In genomic region chr3:75556695-75557291, GRCm38 (mm10) we compare ENCODE assay signal across 8 mouse cellular contexts. TPM values are rescaled to one million over a fixed set of nuclear protein-coding genes. Genes with fewer than 3 reads are reported as not detected.
DNase-seq lines count a peak whose midpoint lies in the region; ATAC-seq lines count a peak whose summit lies in the region.

Gene Pdcd10 (minus strand): TSS chr3:75556856.

- peak; percentile 82 for ATAC-seq in inflammation-experienced regulatory T-cells, adult 6 months
- peak; percentile 95 for ATAC-seq in megakaryocyte-erythroid progenitor cell, adult 5-6 weeks (replicated peaks; ENCODE audit: low FRiP score, low TSS enrichment, poor library complexity, severe bottlenecking)

- intact Hi-C loops in gastrocnemius, postnatal 14 days (cut with DNase I; ENCODE audit: low total_unique reads), result no loop called here
- intact Hi-C loops in left cerebral cortex, postnatal 10 days (cut with DNase I), result no loop called here

- peak; percentile 99 to 100 for DNase-seq in adrenal gland, adult (ENCODE audit: inconsistent age in 2 of 2, low spot score in 1 of 2)
- DNase-seq in embryo, embryonic 10.5 days (ENCODE audit: low spot score), result peak; percentile 100
- DNase-seq in gastrocnemius, postnatal 14 days, result peak; percentile 97
- DNase-seq in left cerebral cortex, postnatal 10 days (ENCODE audit: extremely low spot score in 1 of 2, low spot score in 2 of 2), result peak; percentile 100
- DNase-seq in right cerebral cortex, postnatal 25 days, result peak; percentile 99
- peak; percentile 98 to 99 for DNase-seq in urinary bladder, postnatal 4 days (ENCODE audit: low spot score in 2 of 2)

RNA-seq across cellular contexts. Expression of gene Pdcd10, which starts in this region (rescaled TPM):
- total RNA-seq in gastrocnemius, postnatal 14 days (2021), result 10 to 100 TPM; 17.5 to 21.9 TPM
- polyA plus RNA-seq in inflammation-experienced regulatory T-cells, adult 6 months (2017; shearing (Covaris generic)), result 100 to 1,000 TPM; 216 to 320 (median 252) TPM
- total RNA-seq in left cerebral cortex, postnatal 10 days (2021), result 10 to 100 TPM; 64.6 to 74.9 TPM
- total RNA-seq in megakaryocyte-erythroid progenitor cell, adult 5-6 weeks (2014; fragmentation: Nextera tagmentation), result 53.8 and 56.1 TPM in 2 replicates
- 114 and 141 TPM in 2 replicates for total RNA-seq in megakaryocyte-erythroid progenitor cell, adult 5-6 weeks (2017)

Comparison
In these comparisons a context has a peak if more than half of its experiments do, and no peak if none do; other contexts are left out.
1. Peak in every context shown above with its lines: DNase-seq and ATAC-seq.